ENCODE assay signal across 8 mouse cellular contexts in genomic region chr8:85027922-85028321, GRCm38 (mm10). TPM values are rescaled to one million over a fixed set of nuclear protein-coding genes. Genes with fewer than 3 reads are reported as not detected.
DNase-seq lines count a peak whose midpoint lies in the region; ATAC-seq and TF ChIP-seq lines count a peak whose summit lies in the region.

No protein-coding gene starts in this region.

- no peaks in the 10 kb centered on the region for H3K27me3 ChIP-seq in heart, embryonic 16.5 days (ENCODE audit: control insufficient read depth, insufficient read depth, low read length)
- no peaks in the 10 kb centered on the region for H3K27me3 ChIP-seq in G1E (ENCODE audit: insufficient read depth, low read length)
- no peaks in the 10 kb centered on the region for H3K27me3 ChIP-seq in forebrain, embryonic 16.5 days (replicated peaks; ENCODE audit: control insufficient read depth, insufficient read depth, low read length)
- H3K27me3 ChIP-seq in midbrain, embryonic 10.5 days (ENCODE audit: low read depth, poor library complexity, severe bottlenecking): no peaks in the 10 kb centered on the region

- H3K4me3 ChIP-seq in heart, embryonic 16.5 days (ENCODE audit: low read length): peak overlapping the region; percentile 88
- peak overlapping the region; percentile 95 for H3K4me3 ChIP-seq in G1E (ENCODE audit: low read depth, low read length)
- H3K4me3 ChIP-seq in forebrain, embryonic 16.5 days (replicated peaks; ENCODE audit: low read length): peak overlapping the region; percentile 95
- H3K4me3 ChIP-seq in midbrain, embryonic 10.5 days: peak overlapping the region; percentile 83

- no peaks in the 10 kb centered on the region for H3K9me3 ChIP-seq in heart, embryonic 16.5 days (replicated peaks; ENCODE audit: control insufficient read depth, low read length)
- no peaks in the 10 kb centered on the region for H3K9me3 ChIP-seq in G1E (replicated peaks)
- no peaks in the 10 kb centered on the region for H3K9me3 ChIP-seq in forebrain, embryonic 16.5 days (ENCODE audit: control insufficient read depth, low read length)
- no peaks in the 10 kb centered on the region for H3K9me3 ChIP-seq in midbrain, embryonic 10.5 days (replicated peaks)

- H3K4me1 ChIP-seq in heart, embryonic 16.5 days (ENCODE audit: control insufficient read depth, insufficient read depth, low read length): peaks cover 36% of the 10 kb centered on the region
- H3K4me1 ChIP-seq in G1E (ENCODE audit: insufficient read depth, low read depth, low read length): peaks cover 69% of the 10 kb centered on the region
- H3K4me1 ChIP-seq in forebrain, embryonic 16.5 days (replicated peaks; ENCODE audit: control insufficient read depth, insufficient read depth, low read length): peaks cover 39% of the 10 kb centered on the region
- peaks cover 44% of the 10 kb centered on the region for H3K4me1 ChIP-seq in midbrain, embryonic 10.5 days

- WGBS in heart, embryonic 16.5 days: 15% methylated on average over 2 of the region's 2 CpGs
- WGBS in forebrain, embryonic 16.5 days: 18% methylated on average over 2 of the region's 2 CpGs
- WGBS in midbrain, embryonic 10.5 days: 31% methylated on average over 2 of the region's 2 CpGs

- H3K27ac ChIP-seq in heart, embryonic 16.5 days (ENCODE audit: low read length): no peak overlapping the region
- 0 out of 2 replicates have a peak overlapping the region, but pooled peaks have one; percentile 2 for H3K27ac ChIP-seq in forebrain, embryonic 16.5 days (ENCODE audit: low read length)
- peak overlapping the region; percentile 98 for H3K27ac ChIP-seq in midbrain, embryonic 10.5 days (replicated peaks)

- peaks cover 38% of the 10 kb centered on the region for H3K36me3 ChIP-seq in heart, embryonic 16.5 days (ENCODE audit: control insufficient read depth, insufficient read depth)
- H3K36me3 ChIP-seq in G1E (replicated peaks): peaks cover 61% of the 10 kb centered on the region
- H3K36me3 ChIP-seq in forebrain, embryonic 16.5 days (ENCODE audit: control insufficient read depth, insufficient read depth): peaks cover 17% of the 10 kb centered on the region
- H3K36me3 ChIP-seq in midbrain, embryonic 10.5 days: peaks cover 56% of the 10 kb centered on the region

- DNase-seq in heart, postnatal 4 days: no peak
- DNase-seq in G1E (ENCODE audit: low spot score): no peak
- DNase-seq in midbrain, embryonic 10.5 days (ENCODE audit: low spot score): no peak
- DNase-seq in cerebellum, adult 11-12 months: no peak
- DNase-seq in urinary bladder, adult 2 months (ENCODE audit: low spot score): no peak
- DNase-seq in adrenal gland, adult 18-20 months (ENCODE audit: low spot score in 2 of 2): no peak

- ATAC-seq in heart, embryonic 16.5 days (replicated peaks; ENCODE audit: extremely low read depth, insufficient read depth, low FRiP score): no peak
- ATAC-seq in G1E (ENCODE audit: extremely low read depth, insufficient number of reproducible peaks, low FRiP score, poor library complexity, severe bottlenecking): no peak
- no peak for ATAC-seq in forebrain, embryonic 16.5 days

- peak overlapping the region; percentile 97 for H3K9ac ChIP-seq in heart, embryonic 16.5 days (ENCODE audit: low read length)
- peak overlapping the region; percentile 99 for H3K9ac ChIP-seq in forebrain, embryonic 16.5 days (replicated peaks; ENCODE audit: low read depth, low read length)

- H3K4me2 ChIP-seq in heart, embryonic 16.5 days (ENCODE audit: low read depth, low read length): peak overlapping the region; percentile 87
- H3K4me2 ChIP-seq in forebrain, embryonic 16.5 days (ENCODE audit: low read length): peak overlapping the region; percentile 66

- no peak for TF ChIP-seq CTCF in G1E (IDR thresholded peaks at IDR 0.05; ENCODE audit: low read depth, low read length)

RNA-seq across cellular contexts. Expression of gene Trir, which starts 1.3 kb away (rescaled TPM):
- 61.9 and 76.5 TPM in 2 replicates for polyA plus RNA-seq in heart, embryonic 16.5 days (2015; fragmentation: Nextera tagmentation; extraction: Ambion mirVana)
- 100 to 1,000 TPM; 132 to 133 TPM for total RNA-seq in heart, postnatal 4 days (2021)
- 61.3 and 64.2 TPM in 2 replicates for total RNA-seq in G1E (2014; fragmentation: Nextera tagmentation)
- total RNA-seq in G1E (2017): 151 and 196 TPM in 2 replicates
- 263 and 317 TPM in 2 replicates for polyA plus RNA-seq in G1E (2012)
- 108 and 110 TPM in 2 replicates for polyA plus RNA-seq in forebrain, embryonic 16.5 days (2015; fragmentation: Nextera tagmentation; extraction: Ambion mirVana)
- polyA plus RNA-seq in midbrain, embryonic 10.5 days (2016; fragmentation: Nextera tagmentation; extraction: Ambion mirVana): 140 and 146 TPM in 2 replicates
- 109 and 140 TPM in 2 replicates for polyA plus RNA-seq in urinary bladder, adult 2 months (2012; rRNA removed)
- total RNA-seq in adrenal gland, adult 18-20 months (2021): 100 to 1,000 TPM; 162 to 192 TPM

RNA-seq across cellular contexts. Expression of gene Asna1, which starts 2.8 kb away (rescaled TPM):
- polyA plus RNA-seq in heart, embryonic 16.5 days (2015; fragmentation: Nextera tagmentation; extraction: Ambion mirVana): 111 and 112 TPM in 2 replicates
- total RNA-seq in heart, postnatal 4 days (2021): 10 to 100 TPM; 82.3 to 85.2 TPM
- total RNA-seq in G1E (2014; fragmentation: Nextera tagmentation) (83.6 and 104 TPM in 2 replicates), G1E (2017) (110 and 139 TPM in 2 replicates)
- 103 and 136 TPM in 2 replicates for polyA plus RNA-seq in G1E (2012)
- polyA plus RNA-seq in forebrain, embryonic 16.5 days (2015; fragmentation: Nextera tagmentation; extraction: Ambion mirVana): 144 and 153 TPM in 2 replicates
- polyA plus RNA-seq in midbrain, embryonic 10.5 days (2016; fragmentation: Nextera tagmentation; extraction: Ambion mirVana): 160 and 164 TPM in 2 replicates
- polyA plus RNA-seq in urinary bladder, adult 2 months (2012; rRNA removed): 113 and 136 TPM in 2 replicates
- 100 to 1,000 TPM in 1 of 2 experiments, 10 to 100 TPM in 1; 89.2 to 100 TPM for total RNA-seq in adrenal gland, adult 18-20 months (2021)

RNA-seq across cellular contexts. Expression of gene Tnpo2, which starts 8.8 kb away (rescaled TPM):
- 18.8 and 21.5 TPM in 2 replicates for polyA plus RNA-seq in heart, embryonic 16.5 days (2015; fragmentation: Nextera tagmentation; extraction: Ambion mirVana)
- 10 to 100 TPM; 36.4 to 41.0 TPM for total RNA-seq in heart, postnatal 4 days (2021)
- 83.8 and 92.5 TPM in 2 replicates for total RNA-seq in G1E (2014; fragmentation: Nextera tagmentation)
- total RNA-seq in G1E (2017): 38.9 and 52.8 TPM in 2 replicates
- polyA plus RNA-seq in G1E (2012): 20.0 and 26.5 TPM in 2 replicates
- 72.8 and 83.4 TPM in 2 replicates for polyA plus RNA-seq in forebrain, embryonic 16.5 days (2015; fragmentation: Nextera tagmentation; extraction: Ambion mirVana)
- 28.6 and 34.9 TPM in 2 replicates for polyA plus RNA-seq in midbrain, embryonic 10.5 days (2016; fragmentation: Nextera tagmentation; extraction: Ambion mirVana)
- 50.0 and 53.0 TPM in 2 replicates for polyA plus RNA-seq in urinary bladder, adult 2 months (2012; rRNA removed)
- total RNA-seq in adrenal gland, adult 18-20 months (2021): 10 to 100 TPM; 67.8 to 80.4 TPM

RNA-seq across cellular contexts. Expression of gene Best2, which starts 13.6 kb away (rescaled TPM):
- polyA plus RNA-seq in heart, embryonic 16.5 days (2015; fragmentation: Nextera tagmentation; extraction: Ambion mirVana): not detected in 2 replicates
- total RNA-seq in heart, postnatal 4 days (2021): not detected
- total RNA-seq in G1E (2014; fragmentation: Nextera tagmentation) (not detected in 2 replicates), G1E (2017) (0.12 TPM in 1 of 2 replicates, not detected in the other)
- not detected in 2 replicates for polyA plus RNA-seq in G1E (2012)
- not detected in 2 replicates for polyA plus RNA-seq in forebrain, embryonic 16.5 days (2015; fragmentation: Nextera tagmentation; extraction: Ambion mirVana)
- not detected in 2 replicates for polyA plus RNA-seq in midbrain, embryonic 10.5 days (2016; fragmentation: Nextera tagmentation; extraction: Ambion mirVana)
- polyA plus RNA-seq in urinary bladder, adult 2 months (2012; rRNA removed): 0.04 TPM in 1 of 2 replicates, not detected in the other
- total RNA-seq in adrenal gland, adult 18-20 months (2021): not detected

RNA-seq across cellular contexts. Expression of gene Fbxw9, which starts 31.9 kb away (rescaled TPM):
- 19.5 and 20.6 TPM in 2 replicates for polyA plus RNA-seq in heart, embryonic 16.5 days (2015; fragmentation: Nextera tagmentation; extraction: Ambion mirVana)
- total RNA-seq in heart, postnatal 4 days (2021): 10 to 100 TPM; 14.1 to 15.1 TPM
- total RNA-seq in G1E (2014; fragmentation: Nextera tagmentation): 10.4 and 17.0 TPM in 2 replicates
- 15.9 and 16.1 TPM in 2 replicates for total RNA-seq in G1E (2017)
- polyA plus RNA-seq in G1E (2012): 33.7 and 34.7 TPM in 2 replicates
- 61.7 and 78.3 TPM in 2 replicates for polyA plus RNA-seq in forebrain, embryonic 16.5 days (2015; fragmentation: Nextera tagmentation; extraction: Ambion mirVana)
- 25.5 and 32.3 TPM in 2 replicates for polyA plus RNA-seq in midbrain, embryonic 10.5 days (2016; fragmentation: Nextera tagmentation; extraction: Ambion mirVana)
- 38.9 and 54.7 TPM in 2 replicates for polyA plus RNA-seq in urinary bladder, adult 2 months (2012; rRNA removed)
- total RNA-seq in adrenal gland, adult 18-20 months (2021): 10 to 100 TPM; 11.1 to 18.1 TPM
